Mouse (Mus musculus) thymus, postnatal 10 days (tissue): Measurements from ENCODE around the gene Zap70.

Experiments used
- DNase-seq, 2 experiments: peaks; one replicate each; pipeline ENCODE4 v3.0.0; 2021; ENCODE audit warnings: low spot score in 2 of 2

Zap70 gene

GRCm38 (mm10) chr1:36761568-36761967 is at the start of gene Zap70:
Gene Zap70 (plus strand): TSS chr1:36761798.
- peak; percentile 77 for DNase-seq

GRCm38 (mm10) chr1:36714311-36714710 is 47.3 kb upstream of the Zap70 start, which contains the start of gene Actr1b:
Gene Actr1b (minus strand): TSS chr1:36714422.
- no peak for DNase-seq

GRCm38 (mm10) chr1:36718786-36719185 is 42.8 kb upstream of the Zap70 start:
- DNase-seq: no peak

GRCm38 (mm10) chr1:36723146-36724056 is 38.2 kb upstream of the Zap70 start:
- peak in 1 of 2 experiments; percentile 18 for DNase-seq

- DNase-seq: no peak
These were observed 37.6 kb upstream of the Zap70 start for GRCm38 (mm10) chr1:36724057-36724431.

- peak; percentile 72 to 88 for DNase-seq
These were observed 24.3 kb upstream of the Zap70 start for GRCm38 (mm10) chr1:36737300-36737699.

- DNase-seq: no peak
These were observed 22.4 kb upstream of the Zap70 start for GRCm38 (mm10) chr1:36739231-36739630.

GRCm38 (mm10) chr1:36743046-36743445 is 18.6 kb upstream of the Zap70 start:
- no peak for DNase-seq

GRCm38 (mm10) chr1:36744268-36744944 is 17.2 kb upstream of the Zap70 start:
- DNase-seq: peak; percentile 64 to 84

- no peak for DNase-seq
These were observed 15.9 kb upstream of the Zap70 start for GRCm38 (mm10) chr1:36745661-36746060.

GRCm38 (mm10) chr1:36746452-36746851 is 15.1 kb upstream of the Zap70 start:
- peak in 1 of 2 experiments; percentile 72 for DNase-seq

- no peak for DNase-seq
These were observed 7.5 kb upstream of the Zap70 start for GRCm38 (mm10) chr1:36753932-36754675.

GRCm38 (mm10) chr1:36758553-36758952 is 3.0 kb upstream of the Zap70 start:
- no peak for DNase-seq

- no peak for DNase-seq
These were observed 2.5 kb upstream of the Zap70 start for GRCm38 (mm10) chr1:36759076-36759475.

- no peak for DNase-seq
These were observed 1.2 kb upstream of the Zap70 start for GRCm38 (mm10) chr1:36760401-36760800.

GRCm38 (mm10) chr1:36761061-36761460 is 537 bp upstream of the Zap70 start:
- DNase-seq: no peak

GRCm38 (mm10) chr1:36766431-36767205 is 5.0 kb downstream of the Zap70 start:
- DNase-seq: peak; percentile 61 to 73

- DNase-seq: no peak
These were observed 5.7 kb downstream of the Zap70 start for GRCm38 (mm10) chr1:36767321-36767720.

- no peak for DNase-seq
These were observed 7.2 kb downstream of the Zap70 start for GRCm38 (mm10) chr1:36768786-36769185.

- DNase-seq: no peak
These were observed 8.4 kb downstream of the Zap70 start for GRCm38 (mm10) chr1:36769951-36770350.

GRCm38 (mm10) chr1:36770998-36771397 is 9.4 kb downstream of the Zap70 start:
- DNase-seq: no peak
